Mouse (Mus musculus) bone marrow macrophage, adult 2 months (primary cell): ENCODE results near the gene Sqstm1. TPM values are rescaled to one million over a fixed set of nuclear protein-coding genes. Genes with fewer than 3 reads are reported as not detected.

Experiments used
- H3K27ac ChIP-seq: 2 replicates; pipeline ENCODE4 v1.5.1; 2012; ENCODE audit warnings: low read depth, low read length; ENCODE audit not compliant: insufficient read depth
- H3K4me1 ChIP-seq: 2 replicates; pipeline ENCODE4 v1.6.1; 2012; ENCODE audit warnings: low read length; ENCODE audit not compliant: control insufficient read depth, insufficient read depth
- H3K4me3 ChIP-seq: 2 replicates; pipeline ENCODE4 v1.5.1; 2012; ENCODE audit warnings: mild to moderate bottlenecking, low read length, moderate library complexity; ENCODE audit not compliant: insufficient read depth
- CTCF ChIP-seq: IDR thresholded peaks from 2 replicates; pipeline ENCODE4 v1.5.1; 2012; ENCODE audit warnings: low read depth, mild to moderate bottlenecking, low read length, moderate library complexity
- POLR2A ChIP-seq: IDR thresholded peaks from 2 replicates; pipeline ENCODE4 v1.6.1; 2012; ENCODE audit warnings: mild to moderate bottlenecking, low read depth, low read length, borderline replicate concordance
- polyA plus RNA-seq: library from polyadenylated mRNA; stranded (reverse); fragments of >200 nt; gene quantifications from 2 replicates; pipeline ENCODE4 v1.2.4, GENCODE M21; 2012; ENCODE audit not compliant: missing spikeins, insufficient read depth, insufficient read length

Gene Sqstm1
- 560 and 577 TPM in 2 replicates for polyA plus RNA-seq

DNA sequence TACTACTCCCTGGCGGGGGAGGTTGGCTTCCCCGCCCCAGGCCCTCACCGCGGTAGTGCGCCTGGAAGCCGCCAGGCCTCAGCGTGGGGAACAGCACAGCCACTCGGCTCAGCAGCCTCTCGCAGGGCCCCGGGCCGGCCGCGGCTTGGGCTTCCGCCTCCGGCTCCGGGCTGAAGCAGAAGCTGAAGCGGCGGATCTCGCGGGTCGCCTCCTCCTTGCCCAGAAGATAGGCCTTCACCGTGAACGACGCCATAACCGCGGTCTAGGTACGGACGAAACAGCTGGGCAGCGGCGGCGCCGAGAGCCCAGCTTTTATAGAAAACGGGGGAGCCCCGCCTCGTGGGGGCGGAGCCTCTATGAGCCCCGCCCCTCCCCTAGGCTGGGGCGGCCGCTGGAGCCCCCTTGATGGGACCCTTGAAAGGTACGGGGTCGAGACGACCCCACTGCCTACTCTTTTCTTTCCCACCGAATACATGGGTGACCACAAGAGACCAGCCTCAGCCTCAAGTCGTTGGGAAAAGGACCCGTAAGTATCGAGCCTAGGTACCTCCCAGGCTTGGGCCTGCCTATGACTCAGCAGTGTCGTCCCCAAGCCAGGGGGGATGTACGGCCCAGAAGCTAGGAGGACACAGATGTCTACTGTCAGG is at the start of gene Sqstm1, which contains the start of gene Mgat4b:
Gene Sqstm1 (minus strand): TSS at position 323 of the 647 bp plus-strand sequence.
Gene Mgat4b (plus strand): TSS at position 386 of the 647 bp plus-strand sequence.
- TF ChIP-seq POLR2A (peak; percentile 43; the same call in 1 of the 2 replicates), CTCF (no peak)
- H3K4me1 ChIP-seq: peaks cover 51% of the 10 kb centered on the region
- H3K27ac ChIP-seq: peak within 1 kb of the TSS; percentile 96

DNA sequence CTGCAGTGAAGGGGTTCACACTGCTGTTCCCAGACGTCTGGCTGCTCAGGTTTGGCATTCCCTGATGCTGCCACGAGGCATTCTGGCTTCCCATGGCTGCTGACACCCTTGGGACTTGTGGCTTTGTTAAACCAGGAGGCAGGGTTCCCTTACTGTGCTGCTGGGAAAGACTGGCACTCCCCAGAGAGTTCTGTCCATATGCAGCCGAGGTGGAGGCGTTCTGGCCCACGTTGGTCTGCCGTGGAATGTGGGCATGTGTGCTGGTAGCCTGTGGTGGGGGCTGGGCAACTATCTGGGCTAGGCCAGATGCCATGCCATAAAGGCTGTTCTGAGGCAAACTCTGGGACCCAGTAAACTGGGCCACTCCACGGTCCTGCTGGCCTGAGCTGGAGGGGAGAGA is 47.7 kb upstream of the Sqstm1 start:
- no peak for TF ChIP-seq CTCF
- no peak for TF ChIP-seq POLR2A

More for the DNA sequence above, at the start of gene Sqstm1, which contains the start of gene Mgat4b:
- H3K4me3 ChIP-seq: peak within 1 kb of the TSS; percentile 94

GRCm38 (mm10) chr11:50256615-50257014 is 46.0 kb upstream of the Sqstm1 start:
- TF ChIP-seq CTCF: no peak
- Histone ChIP-seq H3K4me1 (peaks cover 21% of the 10 kb centered on the region), H3K4me3 (no peak overlapping the region), H3K27ac (no peak overlapping the region)

More for the DNA sequence above, 47.7 kb upstream of the Sqstm1 start:
- Histone ChIP-seq H3K4me1 (peaks cover 10% of the 10 kb centered on the region), H3K27ac (no peak overlapping the region), H3K4me3 (no peak overlapping the region)

DNA sequence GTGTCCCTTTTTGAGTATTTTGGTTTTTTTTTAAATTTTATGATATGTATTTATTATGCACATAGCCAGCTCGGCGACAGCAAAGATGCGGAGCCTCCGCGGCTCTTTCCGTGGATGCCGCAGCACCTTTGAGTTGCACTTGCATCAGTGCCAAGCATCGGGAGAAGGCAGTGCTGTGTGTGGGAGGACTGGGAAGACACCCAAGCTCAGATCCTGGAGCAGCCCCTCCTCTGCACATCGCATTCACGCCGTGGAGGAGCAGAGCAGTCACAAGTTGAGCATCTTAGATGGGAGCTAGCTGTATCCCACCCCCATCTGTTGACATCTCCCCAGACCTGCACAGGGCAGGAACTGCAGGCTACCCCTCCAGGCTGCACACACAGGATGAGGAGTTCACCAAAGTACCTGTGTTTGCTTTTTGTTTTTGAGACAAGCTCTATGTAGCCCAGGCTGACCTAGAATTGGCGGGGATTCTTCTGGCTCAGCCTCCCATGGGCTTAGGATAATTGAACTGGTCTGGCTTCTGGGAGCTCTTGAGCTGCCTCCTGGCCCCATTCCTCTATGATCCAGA is 43.5 kb upstream of the Sqstm1 start:
- Histone ChIP-seq H3K4me3 (no peak overlapping the region), H3K27ac (no peak overlapping the region), H3K4me1 (peaks cover 25% of the 10 kb centered on the region)
- TF ChIP-seq POLR2A (no peak), CTCF (no peak)

- TF ChIP-seq CTCF: no peak
- no peak for TF ChIP-seq POLR2A
- peaks cover 25% of the 10 kb centered on the region for H3K4me1 ChIP-seq
- H3K27ac ChIP-seq: no peak overlapping the region
- no peak overlapping the region for H3K4me3 ChIP-seq
Observed at GRCm38 (mm10) chr11:50253393-50253792, 42.8 kb upstream of the Sqstm1 start.

DNA sequence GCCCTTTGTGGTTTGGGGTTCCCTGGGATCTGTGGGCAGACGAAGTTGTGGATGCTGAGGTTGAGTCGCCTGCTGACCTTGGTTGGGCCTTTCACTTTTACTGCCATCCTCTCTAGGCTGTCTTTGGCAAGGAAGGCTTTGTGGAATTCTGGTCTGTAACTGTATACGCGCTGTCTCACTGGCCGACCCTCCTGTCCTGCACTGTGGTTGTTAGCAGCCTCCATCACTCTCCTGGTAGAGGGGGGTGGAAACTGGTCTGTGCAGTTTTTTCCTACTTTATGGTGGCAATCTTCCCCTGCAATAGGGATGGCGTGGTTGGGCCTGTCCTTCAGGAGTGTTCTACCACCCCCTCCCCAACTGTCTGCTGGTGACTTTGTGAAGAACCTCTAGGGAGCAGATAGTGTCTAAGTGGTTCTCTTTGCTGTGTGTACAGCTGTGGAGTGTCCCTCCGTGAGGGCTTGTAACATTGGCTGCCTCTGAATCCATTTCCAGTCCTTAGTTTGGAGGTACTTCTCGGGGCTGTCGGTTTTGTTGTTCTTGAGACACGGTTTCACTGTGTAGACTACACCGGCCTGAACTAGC is 42.1 kb upstream of the Sqstm1 start:
- Histone ChIP-seq H3K4me1 (peaks cover 25% of the 10 kb centered on the region), H3K27ac (no peak overlapping the region), H3K4me3 (no peak overlapping the region)
- no peak for TF ChIP-seq POLR2A
- no peak for TF ChIP-seq CTCF

DNA sequence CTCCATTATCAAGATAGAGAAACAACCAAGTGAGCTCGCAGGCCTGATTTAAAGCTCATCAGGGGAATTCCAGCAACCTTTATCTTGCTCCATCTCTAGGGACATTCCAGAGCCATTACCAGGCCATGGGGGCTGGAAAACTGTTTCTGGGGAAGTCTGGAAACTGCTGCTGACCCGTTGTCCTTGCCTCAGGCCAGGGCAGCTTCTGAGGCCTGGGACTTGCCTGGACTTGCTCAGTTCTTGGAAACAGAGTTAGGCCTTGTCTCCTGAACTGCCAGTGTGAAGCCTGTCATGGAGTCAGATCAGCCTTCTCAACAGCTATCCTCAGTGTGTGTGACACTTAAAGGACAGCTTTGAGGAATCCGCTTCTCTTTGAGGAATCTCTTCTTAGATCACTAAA is 41.5 kb upstream of the Sqstm1 start:
- Histone ChIP-seq H3K4me3 (no peak overlapping the region), H3K27ac (peak overlapping the region; percentile 5; the same call in 1 of the 2 replicates), H3K4me1 (peaks cover 25% of the 10 kb centered on the region)
- TF ChIP-seq POLR2A (no peak), CTCF (no peak)

- Histone ChIP-seq H3K27ac (no peak overlapping the region), H3K4me1 (peaks cover 43% of the 10 kb centered on the region), H3K4me3 (no peak overlapping the region)
- no peak for TF ChIP-seq CTCF
- no peak for TF ChIP-seq POLR2A
Observed at GRCm38 (mm10) chr11:50248473-50249171, 38.0 kb upstream of the Sqstm1 start.

GRCm38 (mm10) chr11:50245269-50245668 is 34.6 kb upstream of the Sqstm1 start:
- peaks cover 34% of the 10 kb centered on the region for H3K4me1 ChIP-seq
- TF ChIP-seq CTCF (no peak), POLR2A (no peak)
- H3K27ac ChIP-seq: no peak overlapping the region
- no peak overlapping the region for H3K4me3 ChIP-seq

GRCm38 (mm10) chr11:50243926-50244325 is 33.3 kb upstream of the Sqstm1 start:
- Histone ChIP-seq H3K27ac (peak overlapping the region; percentile 83), H3K4me1 (peaks cover 43% of the 10 kb centered on the region), H3K4me3 (no peak overlapping the region)
- TF ChIP-seq POLR2A (no peak), CTCF (no peak)
